Mouse (Mus musculus) heart, postnatal 0 days (tissue): ENCODE results near the gene Cyb561a3.

Experiments used
- CTCF ChIP-seq: IDR thresholded peaks from 2 replicates; pipeline ENCODE4 v1.5.1; 2016; ENCODE audit warnings: antibody characterized with exemption, control low read depth, low read depth
- EP300 ChIP-seq: IDR thresholded peaks from 2 replicates; pipeline ENCODE4 v1.6.1; 2016; ENCODE audit warnings: antibody characterized with exemption, low read depth

- no peak for TF ChIP-seq CTCF
- no peak for TF ChIP-seq EP300
Measured at GRCm38 (mm10) chr19:10581984-10582383, 5.0 kb downstream of the Cyb561a3 start.
